Mouse (Mus musculus) hindbrain, embryonic 13.5 days (tissue): ENCODE measurements around the gene Wwtr1. TPM values are rescaled to one million over a fixed set of nuclear protein-coding genes. Genes with fewer than 3 reads are reported as not detected.

Source experiments
- ATAC-seq: fragments of 200-750 bp; cut with Nextera tagmentation; 2 replicates; pipeline ENCODE4 v1.8.0; 2017; ENCODE audit warnings: moderate TSS enrichment; ENCODE audit not compliant: low FRiP score
- H3K27ac ChIP-seq: fragments of 300-500 bp; sonication (generic); 2 replicates; pipeline ENCODE4 v1.5.1; 2015; ENCODE audit warnings: inconsistent platforms, mild to moderate bottlenecking, moderate library complexity
- H3K27me3 ChIP-seq: fragments of 300-500 bp; sonication (generic); 2 replicates; pipeline ENCODE4 v1.6.1; 2015; ENCODE audit warnings: mild to moderate bottlenecking, inconsistent platforms
- H3K36me3 ChIP-seq: fragments of 300-500 bp; sonication (generic); 2 replicates; pipeline ENCODE4 v1.6.1; 2015; ENCODE audit warnings: mild to moderate bottlenecking, inconsistent platforms
- H3K4me1 ChIP-seq: fragments of 300-500 bp; sonication (generic); replicated peaks from 2 replicates; pipeline ENCODE4 v1.6.1; 2015; ENCODE audit warnings: inconsistent platforms
- H3K4me2 ChIP-seq: fragments of 300-500 bp; sonication (generic); 2 replicates; pipeline ENCODE4 v1.6.1; 2015; ENCODE audit warnings: inconsistent platforms, mild to moderate bottlenecking, moderate library complexity
- H3K4me3 ChIP-seq: fragments of 300-500 bp; sonication (generic); 2 replicates; pipeline ENCODE4 v1.5.1; 2015; ENCODE audit warnings: mild to moderate bottlenecking, inconsistent platforms
- H3K9ac ChIP-seq: fragments of 300-500 bp; sonication (generic); 2 replicates; pipeline ENCODE4 v1.6.1; 2015; ENCODE audit warnings: mild to moderate bottlenecking, inconsistent platforms
- H3K9me3 ChIP-seq: fragments of 300-500 bp; sonication (generic); 2 replicates; pipeline ENCODE4 v1.6.1; 2016; ENCODE audit warnings: inconsistent platforms
- WGBS: fragments of 180-500 bp; shearing (Covaris S2); methylation state at CpG from one replicate; pipeline ENCODE4 v1.1.7; 2015; 5-methylcytosine and 5-hydroxymethylcytosine counted together
- polyA plus RNA-seq: library from polyadenylated mRNA; unstranded; fragments of >200 nt; fragmentation: Nextera tagmentation; extraction: Ambion mirVana; gene quantifications from 2 replicates; pipeline ENCODE4 v1.2.1, GENCODE M21; 2015

The Wwtr1 gene
- polyA plus RNA-seq, 1 experiment from 2014 or later = 9.9 TPM

- no peaks in the 10 kb centered on the region for H3K9me3 ChIP-seq
- no peak overlapping the region for H3K27ac ChIP-seq
- H3K4me2 ChIP-seq = no peak overlapping the region
- ATAC-seq = no peak
- no peak overlapping the region for H3K9ac ChIP-seq
- H3K4me1 ChIP-seq = peaks cover 9% of the 10 kb centered on the region; the same call in 1 of the 2 replicates
- no peak overlapping the region for H3K4me3 ChIP-seq
- H3K36me3 ChIP-seq = no peaks in the 10 kb centered on the region
- WGBS = 93% methylated on average over 9 of the region's 9 CpGs
- H3K27me3 ChIP-seq = no peaks in the 10 kb centered on the region
These were observed 42.6 kb downstream of the Wwtr1 start for GRCm38 (mm10) chr3:57532991-57533725.

- ATAC-seq = no peak
- 78% methylated on average over 1 of the region's 1 CpGs for WGBS
These were observed 44.9 kb downstream of the Wwtr1 start for GRCm38 (mm10) chr3:57530836-57531235.

GRCm38 (mm10) chr3:57530221-57530620 is 45.5 kb downstream of the Wwtr1 start:
- WGBS = 97% methylated on average over 4 of the region's 4 CpGs
- Histone ChIP-seq H3K9ac (no peak overlapping the region), H3K4me1 (0 out of 2 replicates have a peak, but pooled peaks cover 4% of the 10 kb centered on the region), H3K4me2 (no peak overlapping the region), H3K27ac (no peak overlapping the region), H3K4me3 (no peak overlapping the region), H3K27me3 (no peaks in the 10 kb centered on the region), H3K36me3 (no peaks in the 10 kb centered on the region), H3K9me3 (0 out of 2 replicates have a peak, but pooled peaks cover 5% of the 10 kb centered on the region)
- no peak for ATAC-seq

More at GRCm38 (mm10) chr3:57530836-57531235, 44.9 kb downstream of the Wwtr1 start:
- Histone ChIP-seq H3K4me2 (no peak overlapping the region), H3K4me1 (peaks cover 7% of the 10 kb centered on the region; the same call in 1 of the 2 replicates), H3K9me3 (0 out of 2 replicates have a peak, but pooled peaks cover 5% of the 10 kb centered on the region), H3K27me3 (no peaks in the 10 kb centered on the region), H3K4me3 (no peak overlapping the region), H3K9ac (no peak overlapping the region), H3K27ac (no peak overlapping the region), H3K36me3 (no peaks in the 10 kb centered on the region)

- H3K4me1 ChIP-seq = no peaks in the 10 kb centered on the region
- H3K4me3 ChIP-seq = no peak overlapping the region
- H3K9me3 ChIP-seq = 0 out of 2 replicates have a peak, but pooled peaks cover 5% of the 10 kb centered on the region
- no peak overlapping the region for H3K27ac ChIP-seq
- ATAC-seq = no peak
- H3K9ac ChIP-seq = no peak overlapping the region
- H3K36me3 ChIP-seq = no peaks in the 10 kb centered on the region
- no peaks in the 10 kb centered on the region for H3K27me3 ChIP-seq
- no peak overlapping the region for H3K4me2 ChIP-seq
These were observed 48.6 kb downstream of the Wwtr1 start for GRCm38 (mm10) chr3:57527154-57527553.

- H3K9ac ChIP-seq = no peak overlapping the region
- no peak overlapping the region for H3K4me2 ChIP-seq
- H3K27me3 ChIP-seq = no peaks in the 10 kb centered on the region
- no peak overlapping the region for H3K27ac ChIP-seq
- 0 out of 2 replicates have a peak, but pooled peaks cover 5% of the 10 kb centered on the region for H3K9me3 ChIP-seq
- no peaks in the 10 kb centered on the region for H3K36me3 ChIP-seq
- no peaks in the 10 kb centered on the region for H3K4me1 ChIP-seq
- no peak overlapping the region for H3K4me3 ChIP-seq
- 97% methylated on average over 5 of the region's 5 CpGs for WGBS
- no peak for ATAC-seq
These were observed 52.6 kb downstream of the Wwtr1 start for GRCm38 (mm10) chr3:57523093-57523492.

- ATAC-seq = no peak
- no peak overlapping the region for H3K4me2 ChIP-seq
- H3K4me3 ChIP-seq = no peak overlapping the region
- no peaks in the 10 kb centered on the region for H3K27me3 ChIP-seq
- no peak overlapping the region for H3K27ac ChIP-seq
- WGBS = 89% methylated on average over 4 of the region's 4 CpGs
- H3K36me3 ChIP-seq = no peaks in the 10 kb centered on the region
- no peaks in the 10 kb centered on the region for H3K4me1 ChIP-seq
- H3K9me3 ChIP-seq = 0 out of 2 replicates have a peak, but pooled peaks cover 5% of the 10 kb centered on the region
- H3K9ac ChIP-seq = no peak overlapping the region
These were observed 53.8 kb downstream of the Wwtr1 start for GRCm38 (mm10) chr3:57521876-57522275.

- H3K27me3 ChIP-seq = no peaks in the 10 kb centered on the region
- H3K27ac ChIP-seq = no peak overlapping the region
- no peak for ATAC-seq
- no peaks in the 10 kb centered on the region for H3K9me3 ChIP-seq
- 94% methylated on average over 7 of the region's 7 CpGs for WGBS
- no peak overlapping the region for H3K4me3 ChIP-seq
- H3K36me3 ChIP-seq = no peaks in the 10 kb centered on the region
- no peaks in the 10 kb centered on the region for H3K4me1 ChIP-seq
- no peak overlapping the region for H3K4me2 ChIP-seq
- no peak overlapping the region for H3K9ac ChIP-seq
These were observed 55.7 kb downstream of the Wwtr1 start for GRCm38 (mm10) chr3:57519995-57520394.

GRCm38 (mm10) chr3:57516146-57516545 is 59.6 kb downstream of the Wwtr1 start:
- 0 out of 2 replicates have a peak, but pooled peaks cover 3% of the 10 kb centered on the region for H3K4me1 ChIP-seq
- H3K27ac ChIP-seq = no peak overlapping the region
- WGBS = 88% methylated on average over 4 of the region's 4 CpGs
- no peaks in the 10 kb centered on the region for H3K9me3 ChIP-seq
- H3K4me3 ChIP-seq = no peak overlapping the region
- H3K4me2 ChIP-seq = no peak overlapping the region
- H3K36me3 ChIP-seq = no peaks in the 10 kb centered on the region
- no peak for ATAC-seq
- no peaks in the 10 kb centered on the region for H3K27me3 ChIP-seq
- H3K9ac ChIP-seq = no peak overlapping the region

- ATAC-seq = no peak
- 0 out of 2 replicates have a peak, but pooled peaks cover 3% of the 10 kb centered on the region for H3K4me1 ChIP-seq
- H3K4me2 ChIP-seq = no peak overlapping the region
- H3K36me3 ChIP-seq = no peaks in the 10 kb centered on the region
- WGBS = 97% methylated on average over 7 of the region's 7 CpGs
- H3K9ac ChIP-seq = no peak overlapping the region
- no peaks in the 10 kb centered on the region for H3K27me3 ChIP-seq
- H3K27ac ChIP-seq = no peak overlapping the region
- no peak overlapping the region for H3K4me3 ChIP-seq
- H3K9me3 ChIP-seq = no peaks in the 10 kb centered on the region
These were observed 60.7 kb downstream of the Wwtr1 start for GRCm38 (mm10) chr3:57515044-57515443.

- no peak overlapping the region for H3K27ac ChIP-seq
- no peak overlapping the region for H3K9ac ChIP-seq
- 74% methylated on average over 18 of the region's 18 CpGs for WGBS
- H3K4me1 ChIP-seq = 0 out of 2 replicates have a peak, but pooled peaks cover 3% of the 10 kb centered on the region
- H3K4me3 ChIP-seq = no peak overlapping the region
- ATAC-seq = no peak
- H3K4me2 ChIP-seq = no peak overlapping the region
- no peaks in the 10 kb centered on the region for H3K9me3 ChIP-seq
- H3K36me3 ChIP-seq = no peaks in the 10 kb centered on the region
- H3K27me3 ChIP-seq = no peaks in the 10 kb centered on the region
These were observed 63.7 kb downstream of the Wwtr1 start for GRCm38 (mm10) chr3:57511816-57512586.

- no peak overlapping the region for H3K4me3 ChIP-seq
- 91% methylated on average over 7 of the region's 7 CpGs for WGBS
- ATAC-seq = no peak
- no peaks in the 10 kb centered on the region for H3K9me3 ChIP-seq
- H3K4me2 ChIP-seq = no peak overlapping the region
- H3K4me1 ChIP-seq = 0 out of 2 replicates have a peak, but pooled peaks cover 3% of the 10 kb centered on the region
- H3K9ac ChIP-seq = no peak overlapping the region
- no peak overlapping the region for H3K27ac ChIP-seq
- H3K27me3 ChIP-seq = no peaks in the 10 kb centered on the region
- H3K36me3 ChIP-seq = no peaks in the 10 kb centered on the region
These were observed 65.6 kb downstream of the Wwtr1 start for GRCm38 (mm10) chr3:57509945-57510675.

- Histone ChIP-seq H3K36me3 (no peaks in the 10 kb centered on the region), H3K4me3 (no peak overlapping the region), H3K4me2 (no peak overlapping the region), H3K9ac (no peak overlapping the region), H3K4me1 (no peaks in the 10 kb centered on the region), H3K9me3 (no peaks in the 10 kb centered on the region), H3K27ac (no peak overlapping the region), H3K27me3 (no peaks in the 10 kb centered on the region)
- no peak for ATAC-seq
- 86% methylated on average over 10 of the region's 10 CpGs for WGBS
These were observed 69.7 kb downstream of the Wwtr1 start for GRCm38 (mm10) chr3:57505991-57506390.
